ENCODE assay signal across 8 mouse cellular contexts in genomic region chr4:21930971-21931771, GRCm38 (mm10). TPM values are rescaled to one million over a fixed set of nuclear protein-coding genes. Genes with fewer than 3 reads are reported as not detected.
DNase-seq lines count a peak whose midpoint lies in the region; ATAC-seq and TF ChIP-seq lines count a peak whose summit lies in the region.

Faxc (plus strand) TSS chr4:21931329.

- H3K36me3 ChIP-seq in forebrain, embryonic 14.5 days (ENCODE audit: control insufficient read depth, insufficient read depth, low read length) = peaks cover 5% of the 10 kb centered on the region; the same call in 1 of the 2 replicates
- no peaks in the 10 kb centered on the region for H3K36me3 ChIP-seq in heart, postnatal 0 days (replicated peaks; ENCODE audit: control insufficient read depth, insufficient read depth, low read length)
- no peaks in the 10 kb centered on the region for H3K36me3 ChIP-seq in liver, embryonic 14.5 days (replicated peaks; ENCODE audit: control insufficient read depth, insufficient read depth, low read depth)
- H3K36me3 ChIP-seq in neural tube, embryonic 15.5 days = no peaks in the 10 kb centered on the region

- peak; percentile 90 for ATAC-seq in forebrain, embryonic 14.5 days
- peak; percentile 72 for ATAC-seq in heart, postnatal 0 days (ENCODE audit: insufficient read depth, low read depth)
- ATAC-seq in liver, embryonic 14.5 days (ENCODE audit: insufficient read depth) = no peak
- ATAC-seq in neural tube, embryonic 15.5 days (ENCODE audit: low FRiP score) = peak; percentile 88

- H3K27ac ChIP-seq in forebrain, embryonic 14.5 days (ENCODE audit: low read depth, low read length) = peak within 1 kb of the TSS; percentile 95
- H3K27ac ChIP-seq in heart, postnatal 0 days (ENCODE audit: low read depth) = peak within 1 kb of the TSS; percentile 23
- H3K27ac ChIP-seq in liver, embryonic 14.5 days = no peak within 1 kb of the TSS
- peak within 1 kb of the TSS; percentile 94 for H3K27ac ChIP-seq in neural tube, embryonic 15.5 days (replicated peaks)

- H3K4me1 ChIP-seq in forebrain, embryonic 14.5 days (ENCODE audit: control insufficient read depth, insufficient read depth, low read length) = peaks cover 18% of the 10 kb centered on the region
- H3K4me1 ChIP-seq in heart, postnatal 0 days (ENCODE audit: control insufficient read depth, insufficient read depth) = peaks cover 5% of the 10 kb centered on the region; the same call in 1 of the 2 replicates
- no peaks in the 10 kb centered on the region for H3K4me1 ChIP-seq in liver, embryonic 14.5 days (replicated peaks; ENCODE audit: control insufficient read depth in 2 of 2, insufficient read depth in 2 of 2, low read length in 1 of 2)
- peaks cover 25% of the 10 kb centered on the region for H3K4me1 ChIP-seq in neural tube, embryonic 15.5 days

- no peak for TF ChIP-seq EP300 in heart, postnatal 0 days (IDR thresholded peaks at IDR 0.05; ENCODE audit: low read depth)
- TF ChIP-seq EP300 in liver, embryonic 14.5 days (IDR thresholded peaks at IDR 0.05; ENCODE audit: low read depth) = no peak

- peak within 1 kb of the TSS; percentile 81 for H3K4me3 ChIP-seq in forebrain, embryonic 14.5 days (ENCODE audit: low read depth, low read length)
- peak within 1 kb of the TSS; percentile 72 for H3K4me3 ChIP-seq in heart, postnatal 0 days (ENCODE audit: low read depth, low read length)
- H3K4me3 ChIP-seq in liver, embryonic 14.5 days (ENCODE audit: insufficient read depth in 1 of 2, low read depth in 2 of 2, low read length in 2 of 2) = peak within 1 kb of the TSS; percentile 45 to 51
- H3K4me3 ChIP-seq in neural tube, embryonic 15.5 days (replicated peaks) = peak within 1 kb of the TSS; percentile 60

- TF ChIP-seq CTCF in heart, postnatal 0 days (IDR thresholded peaks at IDR 0.05; ENCODE audit: low read depth) = no peak
- TF ChIP-seq CTCF in liver, embryonic 14.5 days (IDR thresholded peaks at IDR 0.05; ENCODE audit: low read depth) = no peak

- peak within 1 kb of the TSS; percentile 76 for H3K4me2 ChIP-seq in forebrain, embryonic 14.5 days (ENCODE audit: low read length)
- peak within 1 kb of the TSS; percentile 99 for H3K4me2 ChIP-seq in heart, postnatal 0 days (ENCODE audit: low read depth, low read length)
- peak within 1 kb of the TSS; percentile 67 for H3K4me2 ChIP-seq in liver, embryonic 14.5 days (ENCODE audit: low read depth)
- peak within 1 kb of the TSS; percentile 68 for H3K4me2 ChIP-seq in neural tube, embryonic 15.5 days

- H3K9ac ChIP-seq in forebrain, embryonic 14.5 days (ENCODE audit: low read length) = peak within 1 kb of the TSS; percentile 99
- peak within 1 kb of the TSS; percentile 68 for H3K9ac ChIP-seq in heart, postnatal 0 days (replicated peaks; ENCODE audit: low read depth, low read length)
- no peak within 1 kb of the TSS for H3K9ac ChIP-seq in liver, embryonic 14.5 days (replicated peaks)
- H3K9ac ChIP-seq in neural tube, embryonic 15.5 days (replicated peaks) = peak within 1 kb of the TSS; percentile 99

- H3K9me3 ChIP-seq in forebrain, embryonic 14.5 days (replicated peaks; ENCODE audit: control insufficient read depth, low read length) = no peaks in the 10 kb centered on the region
- no peaks in the 10 kb centered on the region for H3K9me3 ChIP-seq in heart, postnatal 0 days (replicated peaks; ENCODE audit: control insufficient read depth, low read length)
- no peaks in the 10 kb centered on the region for H3K9me3 ChIP-seq in liver, embryonic 14.5 days (ENCODE audit: control insufficient read depth, low read length)
- no peaks in the 10 kb centered on the region for H3K9me3 ChIP-seq in neural tube, embryonic 15.5 days (replicated peaks)

- DNase-seq in MN1 (ENCODE audit: low spot score) = peak; percentile 71
- peak; percentile 71 for DNase-seq in cerebellum, adult 11 months
- peak; percentile 75 for DNase-seq in forebrain, embryonic 14.5 days (ENCODE audit: low spot score)
- DNase-seq in heart, postnatal 0 days (ENCODE audit: low spot score) = no peak
- DNase-seq in kidney, postnatal 25 days = peak; percentile 10 to 56
- no peak for DNase-seq in liver, embryonic 14.5 days (ENCODE audit: low read depth in 3 of 3, low spot score in 3 of 3)
- DNase-seq in yolk sac, embryonic 10.5 days (ENCODE audit: low spot score) = peak; percentile 53

- no peaks in the 10 kb centered on the region for H3K27me3 ChIP-seq in forebrain, embryonic 14.5 days (replicated peaks; ENCODE audit: control insufficient read depth, insufficient read depth, low read length)
- no peaks in the 10 kb centered on the region for H3K27me3 ChIP-seq in heart, postnatal 0 days (ENCODE audit: control insufficient read depth, insufficient read depth, low read length)
- H3K27me3 ChIP-seq in liver, embryonic 14.5 days (ENCODE audit: control insufficient read depth, insufficient read depth, low read length) = peaks cover 22% of the 10 kb centered on the region
- no peaks in the 10 kb centered on the region for H3K27me3 ChIP-seq in neural tube, embryonic 15.5 days (replicated peaks)

- WGBS in forebrain, embryonic 14.5 days = under 1% methylated on average over 67 of the region's 83 CpGs
- WGBS in heart, postnatal 0 days = under 1% methylated on average over 66 of the region's 83 CpGs
- 2% methylated on average over 79 of the region's 83 CpGs for WGBS in liver, embryonic 14.5 days (ENCODE audit: insufficient replicate concordance)
- WGBS in neural tube, embryonic 15.5 days = under 1% methylated on average over 63 of the region's 83 CpGs

RNA-seq across cellular contexts. Expression of gene Faxc, which starts in this region (rescaled TPM):
- 16.2 and 16.4 TPM in 2 replicates for polyA plus RNA-seq in forebrain, embryonic 14.5 days (2014; fragmentation: Nextera tagmentation; extraction: Ambion mirVana)
- 1.8 and 2.4 TPM in 2 replicates for total RNA-seq in heart, postnatal 0 days (2014; rRNA removed; ENCODE audit: low replicate concordance)
- 0.40 and 0.43 TPM in 2 replicates for polyA plus RNA-seq in heart, postnatal 0 days (2015; fragmentation: Nextera tagmentation; extraction: Ambion mirVana)
- 0.07 and 0.09 TPM in 2 replicates for polyA plus RNA-seq in liver, embryonic 14.5 days (2012; rRNA removed)
- 0.11 TPM in 1 of 2 replicates, not detected in the other for polyA plus RNA-seq in liver, embryonic 14.5 days (2014; fragmentation: Nextera tagmentation; extraction: Ambion mirVana)
- 12.2 and 14.1 TPM in 2 replicates for polyA plus RNA-seq in neural tube, embryonic 15.5 days (2015; fragmentation: Nextera tagmentation; extraction: Ambion mirVana)

Comparison
In these comparisons a context has a peak if more than half of its experiments do, and no peak if none do; other contexts are left out.
1. DNase-seq: peak in MN1 (single experiment), cerebellum, adult 11 months (single experiment), forebrain, embryonic 14.5 days (single experiment), kidney, postnatal 25 days (2 of 2) and yolk sac, embryonic 10.5 days (single experiment); none in heart, postnatal 0 days (single experiment) and liver, embryonic 14.5 days (0 of 3).
2. Peak in every context shown above with its lines, with median percentiles within 50 percentile points of each other: H3K4me2 ChIP-seq and H3K4me3 ChIP-seq.